Mouse (Mus musculus) gastrocnemius, adult 2 months (tissue): ENCODE measurements at regions not wholly inside any gene's neighbourhood (a gene's known extent, or its start where the extent isn't known, plus 50 kb on each side); places are given as distances from the start of the nearest gene placed in this dataset.

Experiments
- DNase-seq: peaks from one replicate; pipeline ENCODE4 v3.0.0; 2022
- H3K27ac ChIP-seq: fragments of 200-600 bp; 2 replicates; pipeline ENCODE4 v1.8.1; 2022; ENCODE audit warnings: mild to moderate bottlenecking
- H3K4me3 ChIP-seq: fragments of 200-600 bp; 2 replicates; pipeline ENCODE4 v1.8.1; 2022; ENCODE audit warnings: mild to moderate bottlenecking, moderate library complexity
- CTCF ChIP-seq: fragments of 200-600 bp; IDR thresholded peaks from 2 replicates; pipeline ENCODE4 v1.8.1; 2022; ENCODE audit warnings: antibody characterized with exemption, mild to moderate bottlenecking, moderate library complexity
- intact Hi-C: fragments of 180-260 bp; cut with DNase I; formaldehyde crosslinking; loops from one replicate; pipeline ENCODE4 v1.15.1; 2025

DNA sequence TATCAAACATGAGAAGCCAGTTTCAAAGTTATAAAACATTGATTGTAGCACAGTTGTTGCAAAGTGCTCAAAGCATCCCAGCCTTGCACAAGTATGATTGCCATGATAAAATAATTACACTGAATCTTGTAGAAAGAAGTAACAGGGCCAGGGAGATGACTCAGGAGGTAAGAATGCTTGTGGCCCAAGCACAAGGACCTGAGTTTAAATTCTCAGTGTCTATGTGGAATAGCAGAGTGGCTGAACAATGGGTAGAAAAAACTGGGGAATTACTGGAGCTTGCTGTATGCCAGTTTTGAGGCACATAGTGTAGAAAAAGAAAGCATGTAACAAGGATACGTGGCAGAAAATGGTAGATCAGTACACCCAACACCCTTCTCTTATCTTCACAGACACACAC lies 332.7 kb downstream of the Kcnj2 start:
- intact Hi-C loops: no loop called here
- no peak for DNase-seq
- Histone ChIP-seq H3K27ac (no peak overlapping the region), H3K4me3 (no peak overlapping the region)
- TF ChIP-seq CTCF: no peak

- no peak overlapping the region for H3K27ac ChIP-seq
- H3K4me3 ChIP-seq: no peak overlapping the region
- DNase-seq: no peak
- TF ChIP-seq CTCF: no peak
- intact Hi-C loops: no loop called here
These were observed 343.3 kb downstream of the Kcnj2 start for GRCm38 (mm10) chr11:111409266-111409665.

DNA sequence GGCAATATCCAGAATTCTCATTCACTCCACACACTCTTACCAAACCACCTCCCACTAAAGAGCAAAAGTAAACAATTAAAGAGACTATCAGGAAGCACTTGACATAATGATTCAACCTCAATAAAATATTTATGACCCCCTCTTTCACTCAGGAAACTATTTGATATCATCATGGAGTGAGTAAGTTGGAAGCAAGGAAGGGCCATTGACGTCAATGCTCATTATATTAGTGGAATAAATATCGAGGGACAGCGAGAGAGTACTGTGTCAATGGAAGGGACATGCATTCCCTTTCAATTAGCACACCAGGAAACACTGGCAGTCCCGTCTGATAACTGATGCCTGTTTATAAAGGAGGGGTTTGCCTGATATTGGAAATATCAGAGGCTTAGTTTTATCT lies 358.9 kb downstream of the Kcnj2 start:
- no peak overlapping the region for H3K4me3 ChIP-seq
- intact Hi-C loops: no loop called here
- DNase-seq: no peak
- H3K27ac ChIP-seq: no peak overlapping the region
- TF ChIP-seq CTCF: no peak

GRCm38 (mm10) chr11:111426715-111427114 lies 360.8 kb downstream of the Kcnj2 start:
- no peak for TF ChIP-seq CTCF
- intact Hi-C loops: no loop called here
- no peak overlapping the region for H3K4me3 ChIP-seq
- DNase-seq: no peak
- H3K27ac ChIP-seq: no peak overlapping the region

DNA sequence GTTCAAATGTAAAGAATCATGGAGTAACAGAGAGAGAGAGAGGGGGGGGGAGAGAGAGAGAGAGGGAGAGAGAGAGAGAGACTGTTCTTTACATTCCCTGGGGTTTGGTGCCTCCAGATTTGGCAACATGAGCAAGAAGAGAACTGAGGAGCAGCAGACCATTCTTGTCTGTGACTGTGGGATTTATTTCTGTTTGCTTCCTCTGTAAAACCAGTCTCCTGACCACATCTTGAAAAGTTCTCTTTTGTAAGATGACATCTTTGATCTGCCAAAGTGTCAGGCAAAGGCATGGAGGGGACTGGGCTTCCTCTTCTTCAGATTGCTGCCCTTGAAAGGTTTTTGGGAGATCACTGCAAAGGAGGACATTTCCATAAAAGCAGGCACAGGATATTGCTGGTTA lies 376.3 kb downstream of the Kcnj2 start:
- Histone ChIP-seq H3K27ac (no peak overlapping the region), H3K4me3 (no peak overlapping the region)
- intact Hi-C loops: loop anchor here (10.0 kb wide), 1 partner anchor 867 kb away; no protein-coding TSS in a partner anchor
- TF ChIP-seq CTCF: no peak
- no peak for DNase-seq

DNA sequence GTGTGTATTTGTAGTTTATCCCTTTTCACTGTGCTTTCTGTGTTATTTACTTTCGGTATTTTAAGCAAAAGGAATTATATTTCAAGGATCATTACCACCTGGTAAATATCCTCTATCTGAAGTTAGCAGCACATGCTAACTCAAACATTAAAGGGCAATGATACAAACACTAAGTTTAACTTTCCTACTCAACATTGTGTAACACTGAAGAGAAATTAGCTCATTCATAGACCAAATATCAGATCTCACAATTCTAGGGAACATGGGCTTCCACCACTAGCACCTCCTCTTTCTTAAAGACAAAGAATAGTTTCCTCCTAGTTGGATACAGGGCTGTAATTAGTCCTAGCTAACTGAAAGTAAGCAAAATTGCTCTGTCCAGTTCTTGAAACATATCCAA lies 377.4 kb downstream of the Kcnj2 start:
- no peak for DNase-seq
- intact Hi-C loops: loop anchor here (10.0 kb wide), 1 partner anchor 869 kb away; no protein-coding TSS in a partner anchor
- no peak for TF ChIP-seq CTCF
- Histone ChIP-seq H3K4me3 (no peak overlapping the region), H3K27ac (no peak overlapping the region)

DNA sequence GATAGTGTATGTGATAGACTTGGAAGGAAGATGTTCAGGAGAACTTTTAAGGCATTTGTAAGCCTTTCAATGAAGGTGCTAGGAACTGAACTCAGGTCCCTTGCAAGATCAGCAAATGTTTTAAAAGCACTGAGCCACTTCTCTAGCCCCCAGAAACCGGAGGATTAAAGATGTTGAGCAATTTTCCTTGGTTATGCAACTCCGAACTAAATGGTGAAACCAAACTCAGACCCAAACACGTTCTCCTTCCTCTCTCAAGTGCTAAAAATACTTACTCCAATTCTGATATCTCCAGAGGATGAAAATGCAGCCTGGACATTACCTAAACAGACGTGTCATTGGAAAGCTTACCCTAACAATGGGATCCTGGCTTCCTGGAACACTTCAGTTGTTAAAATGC lies 378.8 kb downstream of the Kcnj2 start:
- TF ChIP-seq CTCF: no peak
- no peak for DNase-seq
- intact Hi-C loops: loop anchor here (2.0 to 10.0 kb wide), 5 partner anchors 78 to 946 kb away; partner anchors contain the start of gene Kcnj2
- H3K27ac ChIP-seq: no peak overlapping the region
- no peak overlapping the region for H3K4me3 ChIP-seq

GRCm38 (mm10) chr11:111445764-111446163 lies 379.8 kb downstream of the Kcnj2 start:
- intact Hi-C loops: loop anchor here (2.0 to 10.0 kb wide), 5 partner anchors 77 to 947 kb away; partner anchors contain the start of gene Kcnj2

DNA sequence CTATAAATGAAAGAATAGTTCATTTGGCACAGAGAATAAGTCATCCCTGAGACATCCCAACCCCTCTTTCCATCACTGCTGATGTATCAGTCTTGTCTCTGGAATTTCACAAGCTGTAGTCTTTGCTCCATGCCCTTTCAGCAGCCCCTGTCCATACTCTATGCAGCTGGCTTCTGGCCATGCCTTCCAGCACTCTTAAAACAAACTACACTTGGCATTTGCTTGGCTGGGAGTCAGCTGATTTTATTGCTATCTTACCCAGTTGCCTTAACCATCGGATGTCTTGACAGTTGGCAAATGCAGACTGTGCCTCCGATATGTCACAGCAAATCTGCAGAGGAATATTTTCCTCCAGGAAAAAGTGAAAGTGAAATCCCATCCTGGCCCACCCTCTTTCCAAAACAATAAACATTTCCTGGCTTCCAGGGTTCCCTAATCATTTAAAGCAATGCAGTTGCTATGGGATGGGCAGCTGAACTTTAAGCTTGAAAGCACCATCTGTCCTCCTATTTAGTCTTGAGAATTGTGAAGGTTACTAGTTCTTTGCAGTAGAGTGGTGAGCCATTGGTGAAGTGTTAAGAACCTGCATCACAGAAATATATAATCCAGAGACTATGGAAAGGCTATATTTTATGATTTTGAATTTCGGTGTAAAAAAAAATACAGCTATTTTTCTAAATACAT lies 385.0 kb downstream of the Kcnj2 start:
- intact Hi-C loops: no loop called here
- TF ChIP-seq CTCF: no peak
- peak; percentile 24 for DNase-seq
- Histone ChIP-seq H3K4me3 (no peak overlapping the region; the same call in 1 of the 2 replicates), H3K27ac (peak overlapping the region; percentile 43; the same call in 1 of the 2 replicates)

More at GRCm38 (mm10) chr11:111445764-111446163, 379.8 kb downstream of the Kcnj2 start:
- Histone ChIP-seq H3K4me3 (no peak overlapping the region), H3K27ac (no peak overlapping the region)
- TF ChIP-seq CTCF: peak; percentile 66
- DNase-seq: no peak

- DNase-seq: peak; percentile 36
- no peak overlapping the region; the same call in 1 of the 2 replicates for H3K4me3 ChIP-seq
- peak overlapping the region; percentile 79 for H3K27ac ChIP-seq
- intact Hi-C loops: loop anchor here (5.0 kb wide), 2 partner anchors 393 to 1093 kb away; partner anchors contain the start of gene Kcnj2
- TF ChIP-seq CTCF: no peak
These were observed 394.1 kb downstream of the Kcnj2 start for GRCm38 (mm10) chr11:111460046-111460445.

DNA sequence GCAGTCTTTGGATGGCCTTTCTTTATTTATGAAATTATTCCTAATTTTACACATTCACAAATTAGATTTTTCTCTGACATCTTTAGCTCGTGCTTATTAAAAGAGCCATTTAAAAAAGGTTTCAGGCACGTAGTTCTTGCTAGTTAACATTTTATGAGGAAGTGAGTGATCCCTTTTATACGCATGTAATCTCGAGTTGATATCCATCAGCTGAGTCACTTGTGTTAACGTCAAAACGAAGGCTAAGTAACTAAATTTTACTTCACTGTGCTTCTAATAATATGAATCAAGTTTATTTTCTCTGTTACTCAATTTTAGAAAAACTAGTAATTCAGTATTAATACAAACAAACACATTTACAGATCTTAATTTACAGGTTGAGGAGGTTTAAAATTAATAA lies 419.0 kb downstream of the Kcnj2 start:
- DNase-seq: no peak
- intact Hi-C loops: no loop called here
- Histone ChIP-seq H3K4me3 (no peak overlapping the region), H3K27ac (no peak overlapping the region)
- no peak for TF ChIP-seq CTCF

GRCm38 (mm10) chr11:111512471-111512870 lies 446.5 kb downstream of the Kcnj2 start:
- Histone ChIP-seq H3K27ac (no peak overlapping the region), H3K4me3 (no peak overlapping the region)
- intact Hi-C loops: no loop called here
- TF ChIP-seq CTCF: no peak
- no peak for DNase-seq

GRCm38 (mm10) chr11:111522716-111523115 lies 456.8 kb downstream of the Kcnj2 start:
- no peak for TF ChIP-seq CTCF
- DNase-seq: peak; percentile 19
- Histone ChIP-seq H3K27ac (peak overlapping the region; percentile 48; the same call in 1 of the 2 replicates), H3K4me3 (peak overlapping the region; percentile 59)
- intact Hi-C loops: loop anchor here (1.0 to 5.0 kb wide), 4 partner anchors 75 to 1023 kb away; no protein-coding TSS in a partner anchor
